Mouse (Mus musculus) retina, postnatal 1 day (tissue): ENCODE measurements at regions not wholly inside any gene's neighbourhood (a gene's known extent, or its start where the extent isn't known, plus 50 kb on each side); places are given as distances from the start of the nearest gene placed in this dataset.

Experiments
- DNase-seq: peaks from one replicate; pipeline ENCODE4 v3.0.0-alpha.2; 2012

DNA sequence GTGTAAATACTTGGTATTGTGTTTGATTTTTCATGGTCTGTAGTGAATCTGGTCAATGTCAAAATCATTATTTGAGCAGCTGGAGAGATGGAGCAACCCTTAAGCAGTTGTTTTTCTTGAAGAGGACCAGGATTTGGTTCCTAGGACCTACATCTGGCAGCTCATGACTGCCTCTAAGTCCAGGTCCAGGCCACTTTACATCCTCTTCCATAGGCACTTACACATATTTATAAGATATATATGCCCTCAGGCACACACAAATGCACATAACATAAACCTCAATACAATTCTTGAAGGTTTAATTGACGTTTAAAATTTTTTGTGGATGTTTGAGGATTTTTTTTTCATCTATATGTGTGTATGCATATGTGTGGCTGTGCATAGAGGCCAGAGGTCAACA lies 96.8 kb upstream of the Fam240b start:
- no peak for DNase-seq

GRCm38 (mm10) chr13:64573711-64574110 lies 76.1 kb upstream of the Fam240b start:
- peak; percentile 24 for DNase-seq

DNA sequence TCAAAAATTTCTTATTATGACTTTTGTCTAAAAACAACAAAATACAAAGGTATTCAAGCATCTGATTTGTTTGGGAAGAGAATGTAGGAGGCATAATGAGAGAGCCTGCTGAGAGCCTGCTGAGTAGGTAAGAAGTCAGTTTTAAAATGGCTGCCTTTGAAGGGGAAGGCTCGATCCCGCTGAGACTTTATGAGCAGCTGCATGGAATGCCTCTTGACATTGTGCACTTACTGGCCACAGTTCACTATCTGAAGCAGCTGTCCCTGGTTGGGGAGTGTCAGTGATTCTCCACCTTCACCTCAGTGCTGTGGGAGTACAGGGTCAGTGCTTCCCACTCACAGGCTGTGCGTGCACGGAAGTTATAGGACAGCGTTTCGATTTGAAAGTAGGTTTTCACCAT lies 71.3 kb upstream of the Fam240b start:
- DNase-seq: no peak

DNA sequence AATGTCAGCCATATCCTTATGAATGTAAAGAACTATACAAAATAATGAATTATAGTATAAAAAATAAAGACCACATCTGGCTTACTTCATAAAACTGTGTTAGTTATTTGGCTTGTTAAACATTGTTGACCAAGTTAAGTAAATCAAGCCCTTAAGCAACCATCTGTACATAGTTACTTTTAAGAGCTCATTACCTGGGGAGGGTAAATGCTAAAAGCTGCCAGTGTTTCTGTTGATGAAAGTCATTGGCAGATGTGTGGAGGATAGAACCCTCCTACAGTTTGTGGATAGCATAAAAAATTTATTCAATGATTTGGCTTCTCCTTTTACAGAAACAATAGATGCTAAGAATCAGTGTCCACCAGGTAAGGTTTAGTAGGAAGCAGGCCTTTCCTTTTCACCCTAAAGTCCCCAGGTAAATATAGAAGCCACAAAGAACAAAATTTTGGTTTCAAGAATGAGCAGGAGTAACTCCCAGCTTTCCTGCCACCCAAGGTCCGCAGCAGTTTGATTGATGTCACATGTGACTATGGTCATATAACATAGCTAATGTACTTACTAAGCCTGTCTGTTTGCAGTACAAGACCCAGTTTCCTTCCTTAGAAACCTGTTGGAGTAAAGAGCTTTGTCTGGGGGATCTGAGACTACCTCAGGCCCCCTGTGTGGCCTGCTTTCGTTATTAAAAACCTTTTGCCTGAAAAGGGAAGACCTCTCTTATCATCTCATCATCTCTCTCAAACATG lies 69.5 kb upstream of the Fam240b start:
- DNase-seq: no peak

DNA sequence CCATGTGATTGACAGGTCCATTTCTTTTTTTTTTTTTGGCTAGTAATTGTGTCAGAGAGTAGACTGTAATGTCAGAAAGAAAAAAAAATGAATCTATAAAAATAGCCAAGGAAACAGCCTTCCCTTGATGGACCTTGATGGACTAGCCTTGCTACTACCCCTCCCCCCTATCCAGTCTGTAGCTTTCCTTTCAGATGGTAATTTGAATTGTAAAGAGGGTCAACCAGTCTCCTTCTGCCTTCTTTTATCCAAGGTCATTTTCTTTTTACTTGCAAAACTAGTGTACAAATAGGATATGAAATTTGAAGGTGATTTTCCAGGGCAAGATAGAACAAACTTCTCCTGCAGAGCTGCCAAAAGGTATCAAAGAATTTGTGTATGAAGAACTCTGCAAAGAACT lies 68.2 kb upstream of the Fam240b start:
- no peak for DNase-seq
